Mouse (Mus musculus) G1E-ER4 (cell line): ENCODE results near the gene Nek4. TPM values are rescaled to one million over a fixed set of nuclear protein-coding genes. Genes with fewer than 3 reads are reported as not detected.

Experiments used
- GATA1 ChIP-seq: IDR thresholded peaks from one replicate; pipeline ENCODE4 v1.8.0; 2012; ENCODE audit warnings: low read length, inconsistent platforms
- polyA plus RNA-seq: library from polyadenylated mRNA; stranded (reverse); fragments of >175 nt; gene quantifications from 2 replicates; pipeline ENCODE4 v1.2.3, GENCODE M21; 2012

Gene Nek4
- 6.3 and 7.3 TPM in 2 replicates for polyA plus RNA-seq

GRCm38 (mm10) chr14:30951154-30951825 is at the start of gene Nek4:
TSS of gene Nek4 (plus strand) at chr14:30951377.
- no peak for TF ChIP-seq GATA1

GRCm38 (mm10) chr14:30902628-30903027 is 48.5 kb upstream of the Nek4 start:
- TF ChIP-seq GATA1 = no peak

GRCm38 (mm10) chr14:30903036-30903435 is 48.1 kb upstream of the Nek4 start:
- no peak for TF ChIP-seq GATA1

- TF ChIP-seq GATA1 = no peak
Measured at GRCm38 (mm10) chr14:30904307-30904706, 46.9 kb upstream of the Nek4 start.

- TF ChIP-seq GATA1 = no peak
Measured at GRCm38 (mm10) chr14:30906001-30906400, 45.2 kb upstream of the Nek4 start.

GRCm38 (mm10) chr14:30907814-30908265 is 43.3 kb upstream of the Nek4 start:
- TF ChIP-seq GATA1 = no peak

- TF ChIP-seq GATA1 = no peak
Measured at GRCm38 (mm10) chr14:30911141-30911540, 40.0 kb upstream of the Nek4 start.

- no peak for TF ChIP-seq GATA1
Measured at GRCm38 (mm10) chr14:30912641-30913040, 38.5 kb upstream of the Nek4 start.

- no peak for TF ChIP-seq GATA1
Measured at GRCm38 (mm10) chr14:30913404-30913803, 37.8 kb upstream of the Nek4 start.

GRCm38 (mm10) chr14:30916516-30916915 is 34.7 kb upstream of the Nek4 start:
- no peak for TF ChIP-seq GATA1

GRCm38 (mm10) chr14:30922053-30922670 is 29.0 kb upstream of the Nek4 start:
- TF ChIP-seq GATA1 = no peak

- TF ChIP-seq GATA1 = no peak
Measured at GRCm38 (mm10) chr14:30923375-30924105, 27.6 kb upstream of the Nek4 start, which contains the start of gene Itih3. TSS of gene Itih3 (minus strand) at chr14:30923760.

- no peak for TF ChIP-seq GATA1
Measured at GRCm38 (mm10) chr14:30925492-30925891, 25.7 kb upstream of the Nek4 start.

GRCm38 (mm10) chr14:30930386-30930785 is 20.8 kb upstream of the Nek4 start:
- no peak for TF ChIP-seq GATA1

- no peak for TF ChIP-seq GATA1
Measured at GRCm38 (mm10) chr14:30933351-30933750, 17.8 kb upstream of the Nek4 start.

GRCm38 (mm10) chr14:30942254-30942653 is 8.9 kb upstream of the Nek4 start:
- no peak for TF ChIP-seq GATA1
